Mouse (Mus musculus) forebrain, postnatal 0 days (tissue): ENCODE measurements around the gene Olfml2b. TPM values are rescaled to one million over a fixed set of nuclear protein-coding genes. Genes with fewer than 3 reads are reported as not detected.
A peak's percentile ranks its signal among the peaks of the same experiment; 100 is the strongest.

ENCODE experiments used
- ATAC-seq: fragments of 200-750 bp; cut with Nextera tagmentation; 2 replicates; pipeline ENCODE4 v1.8.0; 2017; ENCODE audit warnings: mild to moderate bottlenecking, moderate library complexity
- DNase-seq: peaks from one replicate; pipeline ENCODE4 v3.0.0-alpha.2; 2015
- H3K27ac ChIP-seq: fragments of 300-500 bp; sonication (generic); 2 replicates; pipeline ENCODE4 v1.5.1; 2014; ENCODE audit warnings: low read depth, mild to moderate bottlenecking, antibody characterized with exemption, low read length, moderate library complexity, mixed read lengths
- H3K27me3 ChIP-seq: fragments of 300-500 bp; sonication (generic); 2 replicates; pipeline ENCODE4 v1.6.1; 2014; ENCODE audit warnings: mild to moderate bottlenecking, low read length, mixed read lengths; ENCODE audit not compliant: insufficient read depth
- H3K36me3 ChIP-seq: fragments of 300-500 bp; sonication (generic); 2 replicates; pipeline ENCODE4 v1.6.1; 2014; ENCODE audit warnings: mild to moderate bottlenecking, moderate library complexity; ENCODE audit not compliant: insufficient read depth
- H3K4me1 ChIP-seq: fragments of 300-500 bp; sonication (generic); 2 replicates; pipeline ENCODE4 v1.6.1; 2014; ENCODE audit warnings: antibody characterized with exemption; ENCODE audit not compliant: insufficient read depth
- H3K4me2 ChIP-seq: fragments of 300-500 bp; sonication (generic); 2 replicates; pipeline ENCODE4 v1.6.1; 2014; ENCODE audit warnings: low read depth, mild to moderate bottlenecking, moderate library complexity
- H3K4me3 ChIP-seq: fragments of 300-500 bp; sonication (generic); 2 replicates; pipeline ENCODE4 v1.5.1; 2014; ENCODE audit warnings: low read depth, low read length, mixed read lengths
- H3K9ac ChIP-seq: fragments of 300-500 bp; sonication (generic); 2 replicates; pipeline ENCODE4 v1.6.1; 2014; ENCODE audit warnings: mild to moderate bottlenecking
- H3K9me3 ChIP-seq: fragments of 300-500 bp; sonication (generic); 2 replicates; pipeline ENCODE4 v1.6.1; 2016; ENCODE audit warnings: low read length
- CTCF ChIP-seq: sonication (generic); IDR thresholded peaks from 2 replicates; pipeline ENCODE4 v1.5.1; 2016; ENCODE audit warnings: antibody characterized with exemption, control low read depth, low read depth
- WGBS: fragments of 180-500 bp; shearing (Covaris S2); extraction: QIAGEN DNeasy Blood & Tissue Kit; methylation state at CpG from one replicate; pipeline ENCODE4 v1.1.7; 2014; 5-methylcytosine and 5-hydroxymethylcytosine counted together
- polyA plus RNA-seq: library from polyadenylated mRNA; unstranded; fragments of >200 nt; fragmentation: Nextera tagmentation; extraction: Ambion mirVana; gene quantifications from 2 replicates; pipeline ENCODE4 v1.2.1, GENCODE M21; 2015
- total RNA-seq: library from RNA; depleted of rRNA; stranded (reverse); fragments of >200 nt; gene quantifications from 2 replicates; pipeline ENCODE4 v1.2.3, GENCODE M21; 2014

The Olfml2b gene
- total and polyA plus RNA-seq, 2 experiments from 2014 or later = 7.9 to 13.1 TPM

DNA sequence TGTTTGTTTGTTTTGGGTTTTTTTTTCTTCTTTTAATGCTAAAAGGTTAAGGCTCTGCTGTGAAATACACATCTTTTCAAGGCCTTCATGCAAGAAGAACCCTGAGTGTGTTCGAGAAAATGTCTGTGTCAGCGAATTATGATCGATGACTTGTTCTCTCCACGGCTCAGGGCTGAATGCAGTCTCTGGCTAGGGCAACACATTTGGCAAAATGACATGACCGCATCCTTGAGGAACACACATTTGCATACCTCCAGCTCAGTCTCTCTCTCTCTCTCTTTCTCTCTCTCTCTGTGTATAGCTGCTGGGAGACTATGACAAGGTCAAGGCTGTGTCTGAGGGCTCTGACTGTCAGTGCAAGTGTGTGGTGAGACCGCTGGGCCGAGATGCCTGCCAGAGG, 3.0 kb downstream of the Olfml2b start:
- no peak for ATAC-seq
- WGBS = 77% methylated on average over 7 of the region's 7 CpGs
- H3K9ac ChIP-seq = no peak overlapping the region
- no peak overlapping the region for H3K4me3 ChIP-seq
- H3K4me1 ChIP-seq = peaks cover 8% of the 10 kb centered on the region; the same call in 1 of the 2 replicates
- no peak for TF ChIP-seq CTCF
- H3K27me3 ChIP-seq = no peaks in the 10 kb centered on the region
- H3K4me2 ChIP-seq = 0 out of 2 replicates have a peak overlapping the region, but pooled peaks have one; percentile 82
- no peaks in the 10 kb centered on the region for H3K9me3 ChIP-seq
- H3K27ac ChIP-seq = no peak overlapping the region; the same call in 1 of the 2 replicates
- H3K36me3 ChIP-seq = no peaks in the 10 kb centered on the region
- no peak for DNase-seq

DNA sequence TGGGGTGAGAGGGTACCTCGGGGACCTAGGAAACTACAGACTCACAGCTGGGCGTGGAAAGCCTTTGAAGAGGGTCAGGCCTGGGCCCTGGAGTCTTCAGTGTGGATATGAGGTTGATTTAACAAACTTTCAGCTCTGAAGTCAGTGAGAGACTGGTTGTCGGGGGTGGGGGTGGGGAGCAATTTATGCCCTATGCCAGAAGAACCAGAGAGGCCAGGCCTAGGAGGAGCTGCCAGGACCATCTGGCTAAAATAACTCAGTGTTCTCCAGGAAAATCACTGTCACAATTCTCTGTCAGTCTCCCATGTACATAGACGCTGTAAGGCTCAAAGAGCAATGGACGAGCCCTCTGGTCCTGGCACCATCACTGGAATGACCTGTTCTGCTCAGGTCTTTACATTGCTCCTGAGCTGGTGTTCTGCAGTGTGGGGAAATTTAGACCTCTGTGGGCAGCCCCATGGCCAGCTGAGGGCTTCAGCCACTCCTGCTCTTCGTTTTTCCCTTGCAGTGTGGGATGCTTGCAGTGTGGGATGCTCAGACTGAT, 3.7 kb downstream of the Olfml2b start:
- Histone ChIP-seq H3K4me1 (peaks cover 8% of the 10 kb centered on the region; the same call in 1 of the 2 replicates), H3K27ac (no peak overlapping the region), H3K4me3 (no peak overlapping the region), H3K9me3 (no peaks in the 10 kb centered on the region), H3K36me3 (no peaks in the 10 kb centered on the region), H3K9ac (no peak overlapping the region), H3K4me2 (no peak overlapping the region), H3K27me3 (no peaks in the 10 kb centered on the region)
- DNase-seq (no peak), ATAC-seq (no peak)
- TF ChIP-seq CTCF = no peak
- 84% methylated on average over 6 of the region's 6 CpGs for WGBS

GRCm38 (mm10) chr1:170651046-170651723, 6.9 kb downstream of the Olfml2b start:
- 52% methylated on average over 6 of the region's 6 CpGs for WGBS
- Histone ChIP-seq H3K9me3 (no peaks in the 10 kb centered on the region), H3K27ac (no peak overlapping the region), H3K4me3 (no peak overlapping the region), H3K4me1 (peaks cover 9% of the 10 kb centered on the region), H3K27me3 (no peaks in the 10 kb centered on the region), H3K4me2 (no peak overlapping the region), H3K36me3 (no peaks in the 10 kb centered on the region), H3K9ac (no peak overlapping the region)
- no peak for TF ChIP-seq CTCF
- ATAC-seq (peak; percentile 71), DNase-seq (peak; percentile 8)

DNA sequence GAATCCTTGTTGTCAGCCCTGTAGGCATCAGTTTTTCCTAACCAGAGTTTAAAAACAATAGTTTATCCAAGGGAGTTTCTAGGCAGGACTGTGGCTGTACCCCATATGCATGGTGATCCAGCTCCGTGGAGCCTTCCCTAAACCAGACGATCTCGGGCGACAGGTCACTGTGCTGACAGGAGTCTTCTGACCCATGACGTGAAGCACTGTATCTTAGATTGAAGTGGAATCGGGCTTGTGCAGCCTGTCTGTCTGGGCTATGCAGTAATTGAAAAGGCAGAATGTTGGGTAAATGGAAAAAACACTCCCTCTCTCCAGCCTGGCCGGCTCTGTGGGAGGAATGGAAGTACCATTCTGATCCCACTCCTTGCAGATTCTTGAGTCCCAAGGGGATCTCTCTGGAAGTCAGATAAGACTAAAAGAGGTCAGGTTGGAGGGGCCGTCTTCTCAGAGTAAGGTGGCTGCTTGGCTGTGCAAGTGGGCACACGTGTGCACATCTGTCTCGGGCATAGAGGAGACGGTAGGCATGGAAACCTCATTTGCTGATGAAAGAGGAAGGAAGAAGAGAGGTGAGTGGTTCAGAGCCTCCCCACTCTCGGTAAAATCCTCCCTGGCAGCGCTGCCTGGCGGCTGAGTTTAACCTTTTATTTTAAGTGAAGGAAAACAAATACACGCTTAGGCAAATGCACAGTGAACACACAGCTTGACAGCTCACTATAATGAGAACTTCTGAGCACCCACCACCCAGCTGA, 7.8 kb downstream of the Olfml2b start:
- Histone ChIP-seq H3K9ac (no peak overlapping the region), H3K27me3 (no peaks in the 10 kb centered on the region), H3K4me1 (peaks cover 6% of the 10 kb centered on the region; the same call in 1 of the 2 replicates), H3K27ac (no peak overlapping the region), H3K36me3 (no peaks in the 10 kb centered on the region), H3K9me3 (no peaks in the 10 kb centered on the region), H3K4me3 (no peak overlapping the region), H3K4me2 (no peak overlapping the region)
- DNase-seq (no peak), ATAC-seq (no peak)
- TF ChIP-seq CTCF = no peak
- WGBS = 72% methylated on average over 15 of the region's 15 CpGs

- H3K4me1 ChIP-seq = peaks cover 6% of the 10 kb centered on the region; the same call in 1 of the 2 replicates
- H3K4me3 ChIP-seq = no peak overlapping the region
- no peak overlapping the region for H3K9ac ChIP-seq
- H3K27ac ChIP-seq = peak overlapping the region; percentile 35; the same call in 1 of the 2 replicates
- no peak overlapping the region for H3K4me2 ChIP-seq
- no peaks in the 10 kb centered on the region for H3K9me3 ChIP-seq
- H3K36me3 ChIP-seq = no peaks in the 10 kb centered on the region
- no peaks in the 10 kb centered on the region for H3K27me3 ChIP-seq
- 45% methylated on average over 5 of the region's 5 CpGs for WGBS
- TF ChIP-seq CTCF = no peak
- DNase-seq = peak; percentile 70
- ATAC-seq = peak; percentile 58
Measured at GRCm38 (mm10) chr1:170655280-170655917, 11.1 kb downstream of the Olfml2b start.

- DNase-seq = peak; percentile 36
- H3K4me2 ChIP-seq = no peak overlapping the region
- H3K9me3 ChIP-seq = no peaks in the 10 kb centered on the region
- 63% methylated on average over 11 of the region's 11 CpGs for WGBS
- no peak overlapping the region for H3K4me3 ChIP-seq
- H3K36me3 ChIP-seq = no peaks in the 10 kb centered on the region
- no peak for TF ChIP-seq CTCF
- no peaks in the 10 kb centered on the region for H3K27me3 ChIP-seq
- peak; percentile 47 for ATAC-seq
- no peak overlapping the region for H3K9ac ChIP-seq
- no peak overlapping the region for H3K27ac ChIP-seq
- H3K4me1 ChIP-seq = peaks cover 6% of the 10 kb centered on the region; the same call in 1 of the 2 replicates
Measured at GRCm38 (mm10) chr1:170656518-170657227, 12.3 kb downstream of the Olfml2b start.
